25 mouse cellular contexts compared by ENCODE assay signal in genomic region chr15:74461935-74462334, GRCm38 (mm10).
"Had no signal": no experiment of that assay in that cellular context is flagged by ENCODE, and none has a peak within 500 bp of the region (broad histone marks: within the 10 kb centered on the region; RNA-seq: fewer than 3 reads in every experiment).

No protein-coding gene starts in this region.

- H3K9me3 ChIP-seq: heart, embryonic 12.5 days; intestine, embryonic 15.5 days; liver, embryonic 15.5 days had no signal

- ATAC-seq: hindbrain, embryonic 16.5 days; inflammation-experienced regulatory T-cells, adult 6 months; intestine, embryonic 15.5 days; intestine, postnatal 0 days had no signal

- H3K27ac ChIP-seq: gastrocnemius, adult 2 months; heart, embryonic 10.5 days; hindbrain, embryonic 14.5 days; intestine, embryonic 15.5 days; layer of hippocampus, adult 2 months; left cerebral cortex, adult 2 months; limb, embryonic 13.5 days; liver, embryonic 13.5 days; liver, embryonic 15.5 days had no signal

- H3K4me2 ChIP-seq: heart, embryonic 12.5 days; hindbrain, embryonic 14.5 days; intestine, embryonic 15.5 days; limb, embryonic 13.5 days; liver, embryonic 11.5 days; liver, embryonic 13.5 days; liver, embryonic 15.5 days had no signal

- DNase-seq: gastrocnemius, adult 2 months; gastrocnemius, postnatal 10 days; gastrocnemius, postnatal 25 days; heart, adult 18-20 months; heart, postnatal 10 days; heart, postnatal 4 days; kidney, adult 18-20 months; kidney, adult 8-10 months; kidney, postnatal 10 days; kidney, postnatal 25 days; kidney, postnatal 4 days; liver; liver, embryonic 13.5 days had no signal

- H3K27me3 ChIP-seq: heart, embryonic 12.5 days; intestine, embryonic 15.5 days; limb, embryonic 13.5 days; liver, embryonic 13.5 days; liver, embryonic 15.5 days had no signal

- H3K4me1 ChIP-seq: heart, embryonic 10.5 days; heart, embryonic 12.5 days; intestine, embryonic 15.5 days; liver, embryonic 13.5 days; liver, embryonic 15.5 days had no signal

- H3K36me3 ChIP-seq: heart, embryonic 10.5 days; heart, embryonic 12.5 days; intestine, embryonic 15.5 days; limb, embryonic 13.5 days; liver, embryonic 13.5 days; liver, embryonic 15.5 days had no signal

- H3K9ac ChIP-seq: heart, embryonic 12.5 days; hindbrain, embryonic 14.5 days; intestine, embryonic 15.5 days; limb, embryonic 13.5 days; liver, embryonic 13.5 days; liver, embryonic 15.5 days had no signal

- H3K4me3 ChIP-seq: gastrocnemius, adult 2 months; heart, embryonic 10.5 days; heart, embryonic 12.5 days; intestine, embryonic 15.5 days; layer of hippocampus, adult 2 months; left cerebral cortex, adult 2 months; limb, embryonic 13.5 days; liver, embryonic 13.5 days; liver, embryonic 15.5 days had no signal
